Mouse (Mus musculus) kidney, postnatal 0 days (tissue): ENCODE results near the gene Cenpv. TPM values are rescaled to one million over a fixed set of nuclear protein-coding genes. Genes with fewer than 3 reads are reported as not detected.

Experiments used
- ATAC-seq: fragments of 200-750 bp; cut with Nextera tagmentation; replicated peaks from 2 replicates; pipeline ENCODE4 v1.8.0; 2017; ENCODE audit warnings: low read depth, moderate number of reproducible peaks, moderate TSS enrichment, moderate library complexity; ENCODE audit not compliant: low FRiP score
- DNase-seq: peaks from one replicate; pipeline ENCODE4 v3.0.0-alpha.2; 2016; ENCODE audit warnings: low spot score
- H3K27ac ChIP-seq: fragments of 300-500 bp; sonication (generic); 2 replicates; pipeline ENCODE4 v1.5.1; 2014; ENCODE audit warnings: mild to moderate bottlenecking
- H3K27me3 ChIP-seq: fragments of 300-500 bp; sonication (generic); 2 replicates; pipeline ENCODE4 v1.6.1; 2014; ENCODE audit warnings: low read length, mixed read lengths; ENCODE audit not compliant: insufficient read depth
- H3K36me3 ChIP-seq: fragments of 300-500 bp; sonication (generic); 2 replicates; pipeline ENCODE4 v1.6.1; 2014; ENCODE audit warnings: low read length, mixed read lengths; ENCODE audit not compliant: insufficient read depth
- H3K4me1 ChIP-seq: fragments of 300-500 bp; sonication (generic); replicated peaks from 2 replicates; pipeline ENCODE4 v1.6.1; 2014; ENCODE audit warnings: antibody characterized with exemption, low read length, mixed read lengths; ENCODE audit not compliant: insufficient read depth
- H3K4me2 ChIP-seq: fragments of 300-500 bp; sonication (generic); 2 replicates; pipeline ENCODE4 v1.6.1; 2014; ENCODE audit warnings: mild to moderate bottlenecking, low read length, moderate library complexity, mixed read lengths
- H3K4me3 ChIP-seq: fragments of 300-500 bp; sonication (generic); replicated peaks from 2 replicates; pipeline ENCODE4 v1.5.1; 2014; ENCODE audit warnings: low read depth, low read length
- H3K9ac ChIP-seq: fragments of 300-500 bp; sonication (generic); 2 replicates; pipeline ENCODE4 v1.6.1; 2014; ENCODE audit warnings: low read depth, low read length
- H3K9me3 ChIP-seq: fragments of 300-500 bp; sonication (generic); replicated peaks from 2 replicates; pipeline ENCODE4 v1.6.1; 2016; ENCODE audit warnings: low read length, inconsistent platforms, mixed read lengths
- CTCF ChIP-seq: IDR thresholded peaks from 2 replicates; pipeline ENCODE4 v1.5.1; 2016; ENCODE audit warnings: antibody characterized with exemption, low read depth, mild to moderate bottlenecking, moderate library complexity
- WGBS: fragments of 180-500 bp; shearing (Covaris S2); extraction: QIAGEN DNeasy Blood & Tissue Kit; methylation state at CpG from one replicate; pipeline ENCODE4 v1.1.7; 2014; 5-methylcytosine and 5-hydroxymethylcytosine counted together
- polyA plus RNA-seq: library from polyadenylated mRNA; unstranded; fragments of >200 nt; fragmentation: Nextera tagmentation; extraction: Ambion mirVana; gene quantifications from 2 replicates; pipeline ENCODE4 v1.2.1, GENCODE M21; 2015

Cenpv gene
- 17.1 and 17.6 TPM in 2 replicates for polyA plus RNA-seq

GRCm38 (mm10) chr11:62539089-62539890 lies at the start of gene Cenpv:
TSS of gene Cenpv (minus strand) at chr11:62539261.
- Histone ChIP-seq H3K27ac (peak within 1 kb of the TSS; percentile 72), H3K9me3 (no peaks in the 10 kb centered on the region), H3K36me3 (no peaks in the 10 kb centered on the region), H3K27me3 (no peaks in the 10 kb centered on the region), H3K4me2 (peak within 1 kb of the TSS; percentile 97), H3K4me3 (peak within 1 kb of the TSS; percentile 80), H3K4me1 (no peaks in the 10 kb centered on the region), H3K9ac (peak within 1 kb of the TSS; percentile 86)
- peak; percentile 66 for DNase-seq
- 4% methylated on average over 55 of the region's 57 CpGs for WGBS
- ATAC-seq = peak; percentile 78
- no peak for TF ChIP-seq CTCF

GRCm38 (mm10) chr11:62587034-62587433 lies 48.0 kb upstream of the Cenpv start:
- TF ChIP-seq CTCF = no peak
- no peak overlapping the region for H3K27ac ChIP-seq
- 91% methylated on average over 5 of the region's 5 CpGs for WGBS
- H3K9me3 ChIP-seq = no peaks in the 10 kb centered on the region
- H3K4me3 ChIP-seq = no peak overlapping the region
- no peak overlapping the region for H3K4me2 ChIP-seq
- no peaks in the 10 kb centered on the region for H3K36me3 ChIP-seq
- H3K4me1 ChIP-seq = no peaks in the 10 kb centered on the region
- no peak overlapping the region for H3K9ac ChIP-seq
- H3K27me3 ChIP-seq = no peaks in the 10 kb centered on the region
- DNase-seq = no peak
- no peak for ATAC-seq

- H3K36me3 ChIP-seq = no peaks in the 10 kb centered on the region
- ATAC-seq (0 out of 2 replicates have a peak, but pooled peaks have one; percentile 13), DNase-seq (no peak)
- H3K4me1 ChIP-seq = no peaks in the 10 kb centered on the region
- WGBS = 38% methylated on average over 9 of the region's 9 CpGs
- no peak overlapping the region for H3K9ac ChIP-seq
- no peaks in the 10 kb centered on the region for H3K9me3 ChIP-seq
- TF ChIP-seq CTCF = no peak
- no peak overlapping the region for H3K27ac ChIP-seq
- no peaks in the 10 kb centered on the region for H3K27me3 ChIP-seq
- no peak overlapping the region for H3K4me2 ChIP-seq
- H3K4me3 ChIP-seq = no peak overlapping the region
Measured at GRCm38 (mm10) chr11:62584671-62585206, 45.7 kb upstream of the Cenpv start.

GRCm38 (mm10) chr11:62583031-62583430 lies 44.0 kb upstream of the Cenpv start:
- H3K4me2 ChIP-seq = no peak overlapping the region
- WGBS = 71% methylated on average over 6 of the region's 6 CpGs
- H3K27ac ChIP-seq = 0 out of 2 replicates have a peak overlapping the region, but pooled peaks have one; percentile 13
- no peak for DNase-seq
- no peak for TF ChIP-seq CTCF
- H3K4me3 ChIP-seq = no peak overlapping the region
- H3K4me1 ChIP-seq = no peaks in the 10 kb centered on the region
- no peaks in the 10 kb centered on the region for H3K36me3 ChIP-seq
- H3K27me3 ChIP-seq = no peaks in the 10 kb centered on the region
- no peak; the same call in 1 of the 2 replicates for ATAC-seq
- no peaks in the 10 kb centered on the region for H3K9me3 ChIP-seq
- H3K9ac ChIP-seq = no peak overlapping the region

GRCm38 (mm10) chr11:62576530-62577152 lies 37.6 kb upstream of the Cenpv start:
- H3K9me3 ChIP-seq = no peaks in the 10 kb centered on the region
- no peaks in the 10 kb centered on the region for H3K27me3 ChIP-seq
- no peaks in the 10 kb centered on the region for H3K4me1 ChIP-seq
- ATAC-seq (no peak), DNase-seq (no peak)
- no peaks in the 10 kb centered on the region for H3K36me3 ChIP-seq
- peak overlapping the region; percentile 85 for H3K4me2 ChIP-seq
- WGBS = 70% methylated on average over 16 of the region's 16 CpGs
- H3K4me3 ChIP-seq = 0 out of 2 replicates have a peak overlapping the region, but pooled peaks have one; percentile 48
- no peak for TF ChIP-seq CTCF
- H3K27ac ChIP-seq = no peak overlapping the region
- H3K9ac ChIP-seq = no peak overlapping the region

GRCm38 (mm10) chr11:62575659-62576438 lies 36.8 kb upstream of the Cenpv start:
- Histone ChIP-seq H3K4me2 (peak overlapping the region; percentile 85), H3K36me3 (no peaks in the 10 kb centered on the region), H3K27ac (no peak overlapping the region), H3K9me3 (no peaks in the 10 kb centered on the region), H3K4me1 (no peaks in the 10 kb centered on the region), H3K27me3 (no peaks in the 10 kb centered on the region), H3K9ac (peak overlapping the region; percentile 23), H3K4me3 (peak overlapping the region; percentile 48)
- WGBS = 7% methylated on average over 27 of the region's 27 CpGs
- no peak for DNase-seq
- TF ChIP-seq CTCF = no peak
- peak; percentile 69 for ATAC-seq
